Mouse (Mus musculus) left cerebral cortex, postnatal 25 days (tissue): ENCODE data around the gene Ddx21. TPM values are rescaled to one million over a fixed set of nuclear protein-coding genes. Genes with fewer than 3 reads are reported as not detected.
"Not testable (repeated sequence)": the region's sequence is repeated elsewhere in the genome, so short reads cannot be mapped to it uniquely, and the experiment has no call there.

Source experiments
- DNase-seq, 2 experiments: peaks; one replicate each; pipeline ENCODE4 v3.0.0; 2022; ENCODE audit warnings: low spot score in 2 of 2, mixed read lengths in 1 of 2
- intact Hi-C: fragments of 180-260 bp; cut with DNase I; formaldehyde crosslinking; loops from one replicate; pipeline ENCODE4 v1.15.1; 2025
- total RNA-seq, 2 experiments: library from RNA; stranded (reverse); gene quantifications; 2 replicates each; pipeline ENCODE4 v1.2.3; 2021

Ddx21 gene
- 10 to 100 TPM; 21.7 to 22.2 TPM for total RNA-seq

DNA sequence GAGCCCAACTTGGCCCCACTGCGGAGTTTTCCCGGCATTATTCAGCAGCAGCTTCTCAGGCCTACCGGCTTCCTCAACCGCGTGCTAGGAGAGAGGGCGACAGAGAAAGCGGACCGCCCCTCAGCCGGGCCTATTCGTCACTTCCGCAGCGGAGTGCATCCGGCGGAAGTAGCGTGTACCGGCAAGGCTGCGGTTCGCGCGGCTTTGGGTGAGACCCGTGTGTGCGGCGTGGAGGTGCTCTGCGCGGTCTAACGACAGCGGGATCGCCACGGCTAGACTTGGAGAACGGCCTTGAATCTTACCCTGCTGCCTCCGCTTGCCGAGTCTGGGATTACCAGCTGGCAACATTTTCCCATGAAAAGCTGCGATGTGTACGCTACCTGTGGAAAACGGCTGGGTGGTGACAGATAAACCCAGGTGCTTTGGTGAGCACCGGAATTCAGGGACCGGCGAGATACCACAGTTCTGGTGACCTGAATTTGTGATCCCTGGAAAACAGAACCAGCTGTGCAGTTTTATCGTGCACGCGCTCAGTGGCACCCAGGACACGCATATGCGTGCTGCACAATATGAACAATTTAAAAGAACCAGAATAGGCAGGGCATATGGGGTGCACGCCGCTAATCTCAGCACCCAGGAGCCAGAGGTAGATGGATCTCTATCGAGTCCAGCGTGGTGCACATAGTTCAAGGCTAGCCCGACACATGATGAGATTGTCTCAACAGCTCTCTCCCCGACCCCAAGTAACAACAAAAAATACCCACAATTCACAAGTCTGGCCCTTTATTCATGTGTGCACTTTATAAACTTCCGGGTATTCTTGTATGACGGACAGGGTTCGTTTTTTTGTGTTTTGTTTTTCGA is at the start of gene Ddx21:
Gene Ddx21, minus strand, starts transcription at position 105 of the 864 bp plus-strand sequence.
- DNase-seq, result peak; percentile 91 to 94
- intact Hi-C loops, result loop anchor here (1.0 kb wide), 1 partner anchor 24 kb away; the partner anchor contains the start of gene Kif1bp

- DNase-seq, result peak; percentile 100
- intact Hi-C loops, result loop anchor here (1.0 to 5.0 kb wide), 3 partner anchors 74 to 164 kb away; partner anchors contain the start of genes Ccar1 and Vps26a
These were observed 49.1 kb upstream of the Ddx21 start, which contains the start of gene Ddx50 for GRCm38 (mm10) chr10:62650881-62651810. Ddx50 (minus strand) TSS chr10:62651218.

- DNase-seq, result peak in 1 of 2 experiments; percentile 6
- intact Hi-C loops, result loop anchor here (2.0 to 5.0 kb wide), 2 partner anchors 142 to 163 kb away; partner anchors contain the start of genes Ccar1 and Vps26a
These were observed 48.3 kb upstream of the Ddx21 start for GRCm38 (mm10) chr10:62650358-62650782.

GRCm38 (mm10) chr10:62604161-62604560 is 2.1 kb upstream of the Ddx21 start:
- no peak for DNase-seq
- intact Hi-C loops, result no loop called here

DNA sequence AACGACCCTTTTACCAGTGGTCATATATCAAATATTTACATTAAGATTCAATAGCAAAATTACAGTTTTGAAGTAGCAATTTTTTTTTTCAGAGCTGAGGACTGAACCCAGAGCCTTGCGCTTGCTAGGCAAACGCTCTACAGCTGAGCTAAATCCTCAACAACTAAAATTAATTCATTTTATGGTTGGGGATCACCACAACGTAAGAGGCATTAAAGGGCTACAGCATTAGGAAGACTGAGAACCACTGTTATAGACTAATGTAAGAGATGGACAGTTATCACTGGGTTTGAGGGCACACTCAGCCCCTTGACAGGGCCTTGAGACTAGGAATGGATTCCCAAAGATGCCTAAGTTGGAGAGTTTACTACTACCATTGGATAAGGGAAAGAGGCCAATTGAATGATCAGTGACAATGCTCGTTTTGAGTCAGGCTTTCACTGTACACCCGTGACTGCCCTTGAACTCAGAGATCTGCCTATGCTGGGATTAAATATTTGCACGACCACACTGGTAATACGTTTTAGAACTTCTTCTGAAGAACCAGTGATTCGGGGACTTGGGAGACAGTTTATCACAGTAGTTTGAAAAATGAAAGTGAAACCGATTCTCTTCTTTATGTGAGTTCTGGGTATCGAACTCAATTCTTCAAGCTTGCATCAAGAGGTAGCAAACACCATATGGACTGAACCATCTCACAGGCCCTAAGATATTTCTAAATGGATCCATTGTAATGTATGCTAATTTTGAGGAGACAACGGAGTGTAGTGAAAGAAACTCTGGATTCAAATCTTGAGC is 1.4 kb upstream of the Ddx21 start:
- no peak for DNase-seq
- intact Hi-C loops, result no loop called here

- no peak for DNase-seq
These were observed 276 bp downstream of the Ddx21 start for GRCm38 (mm10) chr10:62601833-62602176.

DNA sequence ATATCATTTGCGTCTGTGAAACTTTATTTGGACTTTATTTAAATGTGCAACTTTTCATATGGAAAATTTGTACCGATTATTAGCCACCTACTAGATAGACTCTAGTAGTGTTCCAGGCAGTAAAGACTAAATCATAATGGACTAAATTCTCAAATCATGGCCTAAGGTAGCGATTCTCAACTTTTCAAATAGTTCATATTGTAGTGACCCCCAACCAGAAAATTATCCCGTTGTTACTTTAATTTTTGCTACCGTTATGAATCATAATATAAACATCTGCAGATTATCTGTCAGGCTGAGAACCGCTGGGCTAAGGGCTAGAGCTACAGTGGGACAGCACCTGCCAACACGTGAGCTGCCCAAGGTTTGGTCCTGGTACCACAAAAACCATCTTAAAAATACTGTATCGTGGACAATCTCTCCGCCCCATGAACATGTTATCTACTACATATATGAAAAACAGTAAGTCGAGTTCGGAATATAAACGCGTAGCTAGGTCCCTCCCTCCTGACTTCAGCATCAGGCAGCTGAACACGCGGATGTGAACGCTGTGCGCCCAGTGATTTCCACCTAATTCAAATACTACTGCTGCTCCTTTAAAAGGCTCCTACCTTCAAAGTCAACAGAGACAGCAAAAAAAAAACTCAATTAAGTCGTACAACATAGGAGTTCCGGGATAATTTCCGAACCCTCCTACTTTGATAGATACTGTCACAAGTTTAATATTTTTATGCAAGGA is 859 bp downstream of the Ddx21 start:
- intact Hi-C loops, result no loop called here
- DNase-seq, result no peak

More at GRCm38 (mm10) chr10:62601833-62602176, 276 bp downstream of the Ddx21 start:
- intact Hi-C loops, result loop anchor here (1.0 kb wide), 1 partner anchor 24 kb away; the partner anchor contains the start of gene Kif1bp

GRCm38 (mm10) chr10:62600056-62600455 is 2.0 kb downstream of the Ddx21 start:
- DNase-seq, result no peak
- intact Hi-C loops, result no loop called here

DNA sequence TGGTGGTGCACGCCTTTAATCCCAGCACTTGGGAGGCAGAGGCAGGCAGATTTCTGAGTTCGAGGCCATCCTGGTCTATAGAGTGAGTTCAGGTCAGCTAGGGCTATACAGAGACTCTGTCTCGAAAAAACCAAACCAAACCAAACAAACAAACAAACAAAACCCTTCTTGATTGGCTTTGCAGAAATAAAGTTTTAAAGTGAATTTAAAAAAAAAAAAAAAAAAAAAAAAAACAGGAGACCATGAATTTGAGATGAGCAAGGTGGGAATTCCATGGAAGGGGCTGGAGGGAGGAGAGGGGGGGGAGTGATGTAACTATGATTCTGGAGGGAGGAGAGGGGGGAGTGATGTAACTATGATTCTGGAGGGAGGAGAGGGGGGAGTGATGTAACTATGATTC is 2.8 kb downstream of the Ddx21 start:
- intact Hi-C loops, result loop anchor here (5.0 kb wide), 1 partner anchor 33 kb away; no protein-coding TSS in a partner anchor
- not testable (repeated sequence) for DNase-seq

GRCm38 (mm10) chr10:62592496-62592895 is 9.6 kb downstream of the Ddx21 start:
- intact Hi-C loops, result no loop called here

DNA sequence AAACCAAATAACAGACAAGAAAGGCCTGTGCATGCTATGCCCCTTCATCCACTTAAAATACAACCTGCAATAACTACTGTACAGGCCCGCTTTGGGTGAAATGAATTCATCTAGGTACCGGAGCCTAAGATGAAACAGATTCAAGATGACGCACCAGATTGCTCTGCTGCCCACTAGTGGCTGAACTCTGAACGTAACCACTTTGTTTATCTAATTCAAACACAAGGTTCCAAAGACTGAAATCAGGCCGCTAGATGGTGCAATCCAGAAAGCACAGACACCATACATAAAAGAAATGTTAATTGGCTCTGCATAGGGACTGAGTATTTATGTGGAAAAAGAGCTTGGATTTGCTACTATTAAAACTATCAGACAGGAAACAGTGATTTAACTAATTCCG is 11.9 kb downstream of the Ddx21 start:
- intact Hi-C loops, result no loop called here
- peak; percentile 90 to 96 for DNase-seq

More at GRCm38 (mm10) chr10:62592496-62592895, 9.6 kb downstream of the Ddx21 start:
- DNase-seq, result no peak

DNA sequence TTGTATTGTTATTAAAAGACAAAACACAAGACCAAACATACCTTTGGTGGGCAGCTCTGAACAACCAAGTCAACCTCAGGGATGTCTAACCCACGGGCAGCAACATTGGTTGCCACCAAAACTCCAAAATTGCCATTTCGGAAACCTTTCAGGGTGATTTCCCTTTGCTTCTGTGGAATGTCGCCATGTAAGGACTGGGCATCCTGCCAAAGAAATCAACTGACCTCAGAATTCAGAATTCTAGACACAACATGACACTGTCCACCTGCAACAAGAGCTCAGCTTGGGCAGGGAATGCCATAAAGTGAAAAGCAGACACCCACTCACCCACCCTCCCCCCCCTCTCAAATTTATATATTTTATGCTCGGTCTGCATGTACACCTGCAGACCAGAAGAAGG is 13.5 kb downstream of the Ddx21 start:
- intact Hi-C loops, result no loop called here
- no peak for DNase-seq

DNA sequence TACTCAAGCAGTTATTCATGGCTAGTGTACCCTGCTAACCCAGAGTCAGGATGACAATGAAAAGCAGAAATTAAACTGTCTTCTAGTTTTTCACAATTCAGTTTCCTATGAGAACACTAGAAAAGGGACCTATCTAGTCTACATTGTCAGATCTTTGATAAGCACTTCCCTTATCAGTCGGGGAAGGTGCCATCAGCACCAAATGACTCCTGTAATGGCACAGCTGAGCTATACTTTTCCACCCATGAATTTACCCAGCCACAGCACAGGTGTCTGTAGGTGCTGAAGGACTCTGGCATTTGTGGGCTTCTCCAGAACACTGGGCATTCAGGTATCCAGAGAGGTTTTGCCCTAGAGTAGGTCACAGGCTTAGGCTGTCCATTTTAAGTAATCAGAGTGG is 18.8 kb downstream of the Ddx21 start:
- DNase-seq, result no peak
- intact Hi-C loops, result no loop called here

DNA sequence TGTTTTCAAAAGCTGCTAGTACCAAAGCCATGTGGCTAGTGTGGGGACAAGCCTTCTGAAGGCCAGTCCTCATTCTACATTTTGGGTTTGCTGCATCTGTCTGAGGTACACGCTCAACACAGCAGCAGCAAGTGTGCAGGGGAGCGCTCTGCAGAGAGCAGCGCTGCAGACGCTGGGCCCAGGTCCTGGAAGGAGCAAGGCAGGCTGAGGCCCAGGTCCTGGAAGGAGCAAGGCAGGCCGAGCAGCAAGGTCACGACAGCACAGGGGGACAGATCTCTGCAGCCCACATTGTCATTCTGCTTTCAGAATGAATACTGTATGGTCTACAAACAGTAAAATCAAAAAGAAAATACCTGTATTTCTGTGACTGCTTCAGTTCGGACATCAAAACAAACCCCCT is 19.4 kb downstream of the Ddx21 start:
- no peak for DNase-seq
- intact Hi-C loops, result no loop called here

- intact Hi-C loops, result no loop called here
- no peak for DNase-seq
These were observed 19.8 kb downstream of the Ddx21 start for GRCm38 (mm10) chr10:62582263-62582662.

DNA sequence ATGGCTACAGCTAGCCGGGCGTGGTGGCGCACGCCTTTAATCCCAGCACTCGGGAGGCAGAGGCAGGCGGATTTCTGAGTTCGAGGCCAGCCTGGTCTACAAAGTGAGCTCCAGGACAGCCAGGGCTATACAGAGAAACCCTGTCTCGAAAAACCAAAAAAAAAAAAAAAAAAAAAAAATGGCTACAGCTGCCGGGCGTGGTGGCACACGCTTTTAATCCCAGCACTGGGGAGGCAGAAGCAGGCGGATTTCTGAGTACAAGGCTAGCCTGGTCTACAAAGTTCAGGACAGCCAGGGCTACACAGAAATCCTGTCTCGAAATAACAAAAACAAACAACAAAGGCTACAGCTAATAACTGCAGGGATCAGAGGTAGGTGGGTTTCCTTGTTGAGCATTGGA is 23.0 kb downstream of the Ddx21 start:
- intact Hi-C loops, result not testable (repeated sequence)

DNA sequence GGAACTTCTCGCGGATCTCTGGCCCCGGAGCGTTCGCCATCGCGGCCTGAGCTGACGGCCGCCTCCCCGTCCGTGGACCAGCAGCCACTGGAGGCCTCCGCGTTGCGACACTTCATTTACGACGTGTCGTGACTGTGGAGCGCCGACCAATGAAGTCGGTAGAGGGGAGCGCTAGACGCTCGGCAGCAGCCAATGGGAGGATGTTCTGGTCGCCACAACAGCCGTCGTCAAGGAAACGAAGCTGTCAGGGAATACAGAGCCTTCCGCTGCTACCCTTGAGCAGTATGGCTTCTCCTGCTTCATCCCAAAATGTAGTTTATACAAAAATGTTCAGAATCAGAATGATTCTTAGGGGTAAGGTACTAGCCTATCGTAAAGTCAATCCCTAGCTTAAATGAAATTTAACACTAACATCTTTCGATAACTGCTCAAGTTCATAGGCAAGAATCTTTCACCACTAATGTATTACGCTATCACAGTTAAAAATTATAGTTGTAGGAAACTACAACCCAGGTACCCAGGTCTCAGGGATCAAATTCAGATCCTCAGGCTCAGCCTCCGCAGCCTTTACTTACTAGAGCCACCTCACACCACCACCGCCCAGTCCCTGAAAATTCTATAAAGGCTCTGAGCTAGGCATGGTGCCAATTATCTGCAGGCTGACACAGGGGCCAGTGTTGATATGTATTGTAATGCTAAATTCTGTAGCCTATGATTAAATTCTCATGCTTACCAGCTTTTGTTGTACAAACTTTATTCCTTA is 23.6 kb downstream of the Ddx21 start, which contains the start of gene Kif1bp:
Gene Kif1bp, minus strand, starts transcription at position 120 of the 763 bp plus-strand sequence.
- peak; percentile 99 for DNase-seq
- intact Hi-C loops, result loop anchor here (1.0 kb wide), 1 partner anchor 24 kb away; the partner anchor contains the start of gene Ddx21

More for the DNA sequence above, 23.0 kb downstream of the Ddx21 start:
- not testable (repeated sequence) for DNase-seq
